Mouse (Mus musculus): Measurements from ENCODE around the gene Plxnc1.

The Plxnc1 gene

GRCm38 (mm10) chr10:94947386-94947785 lies 2.8 kb upstream of the Plxnc1 start:
- DNase-seq, result no peak

- DNase-seq, result peak; percentile 44 to 61
Measured at GRCm38 (mm10) chr10:94945206-94945711, 624 bp upstream of the Plxnc1 start.

GRCm38 (mm10) chr10:94943846-94944690 lies 567 bp downstream of the Plxnc1 start:
- peak; percentile 43 to 72 for DNase-seq

GRCm38 (mm10) chr10:94943401-94943845 lies 1.2 kb downstream of the Plxnc1 start:
- DNase-seq, result peak in 1 of 2 experiments; percentile 46

DNA sequence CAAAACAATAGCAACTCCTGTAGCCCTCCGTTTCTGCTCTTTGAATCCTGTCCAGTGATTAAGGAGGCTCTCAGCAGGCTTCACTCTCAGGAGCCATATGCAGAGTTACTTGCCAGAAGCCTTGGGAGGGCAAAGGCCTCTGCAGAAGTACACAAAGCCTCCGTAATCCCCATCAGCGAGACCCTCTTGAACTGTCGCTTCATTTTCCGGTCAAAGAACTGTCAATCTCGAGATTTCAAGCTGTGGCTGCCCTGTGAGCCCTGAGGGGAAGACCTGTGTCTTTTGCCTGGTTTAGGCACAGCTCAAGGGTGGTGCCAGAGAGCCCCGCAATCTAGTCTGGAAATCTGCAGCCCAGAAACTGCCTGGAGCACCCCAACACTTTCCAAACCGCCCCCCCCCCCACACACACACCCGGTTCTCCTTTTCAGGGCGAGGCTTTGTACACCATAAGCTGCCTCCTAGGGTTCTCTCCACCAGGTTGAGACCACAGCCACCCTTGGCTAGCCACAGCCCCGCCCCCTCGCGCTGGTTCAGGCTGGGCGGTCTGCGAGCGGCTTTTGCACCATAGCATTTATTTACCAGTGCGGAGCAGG lies 2.1 kb downstream of the Plxnc1 start:
- DNase-seq, result peak; percentile 34 to 38

DNA sequence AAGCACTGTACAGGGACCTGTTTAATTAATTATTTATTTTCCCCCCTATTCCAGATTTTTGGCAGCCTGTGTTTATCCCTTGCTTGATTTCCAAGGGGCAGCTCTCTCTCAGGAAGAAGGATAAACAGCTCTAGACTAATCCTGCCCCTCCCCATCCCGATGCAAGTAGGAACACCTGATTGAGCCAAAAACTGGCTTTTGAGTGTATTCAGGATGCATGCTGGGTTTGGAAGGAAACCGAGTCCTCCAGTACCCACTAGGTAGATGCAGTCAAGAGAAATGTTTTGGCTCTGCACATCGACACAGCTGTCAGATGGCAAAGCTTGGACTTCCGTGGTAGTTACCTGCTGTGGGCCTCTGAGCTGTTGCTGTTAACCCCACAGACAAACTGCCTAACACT lies 3.1 kb downstream of the Plxnc1 start:
- DNase-seq, result no peak

GRCm38 (mm10) chr10:94940786-94941185 lies 3.8 kb downstream of the Plxnc1 start:
- no peak for DNase-seq

- no peak for DNase-seq
Measured at GRCm38 (mm10) chr10:94940061-94940460, 4.6 kb downstream of the Plxnc1 start.

DNA sequence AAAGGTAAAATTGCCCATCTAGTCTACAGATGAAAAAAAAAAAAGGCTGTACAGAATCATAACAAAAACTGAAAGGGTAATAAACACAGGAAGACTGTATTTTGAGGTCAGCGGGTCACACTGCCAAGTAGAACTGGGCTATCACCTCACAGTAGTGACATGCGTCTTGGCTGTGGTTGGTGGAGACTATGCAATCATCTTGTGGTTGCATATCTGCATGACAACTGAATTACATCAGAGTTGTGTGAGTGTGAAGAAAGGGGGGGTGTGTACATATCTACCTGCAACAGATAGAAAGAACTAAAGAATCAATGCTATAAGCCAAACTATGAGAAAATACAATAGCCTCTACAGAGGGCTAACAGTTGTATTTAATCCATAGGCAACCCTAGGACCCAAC lies 5.7 kb downstream of the Plxnc1 start:
- no peak for DNase-seq

- no peak for DNase-seq
Measured at GRCm38 (mm10) chr10:94938320-94938719, 6.3 kb downstream of the Plxnc1 start.

DNA sequence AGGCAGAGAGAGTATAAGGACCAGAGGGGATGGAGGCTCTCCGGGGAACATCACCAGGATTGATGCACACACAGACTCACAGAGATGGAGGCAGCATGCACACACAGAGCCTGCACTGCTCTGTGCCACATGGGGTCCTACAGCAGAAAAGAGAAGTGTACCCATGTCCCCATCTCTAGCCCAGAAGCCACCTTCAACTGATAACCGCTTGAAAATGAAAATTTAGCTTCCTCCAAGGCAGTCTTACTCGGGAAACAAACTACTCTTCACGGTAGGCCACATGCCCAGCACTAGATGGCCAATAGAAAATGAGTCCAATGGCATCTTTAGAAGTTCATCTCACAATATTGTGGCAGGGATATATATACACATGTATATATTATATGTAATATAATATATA lies 9.4 kb downstream of the Plxnc1 start:
- no peak for DNase-seq

DNA sequence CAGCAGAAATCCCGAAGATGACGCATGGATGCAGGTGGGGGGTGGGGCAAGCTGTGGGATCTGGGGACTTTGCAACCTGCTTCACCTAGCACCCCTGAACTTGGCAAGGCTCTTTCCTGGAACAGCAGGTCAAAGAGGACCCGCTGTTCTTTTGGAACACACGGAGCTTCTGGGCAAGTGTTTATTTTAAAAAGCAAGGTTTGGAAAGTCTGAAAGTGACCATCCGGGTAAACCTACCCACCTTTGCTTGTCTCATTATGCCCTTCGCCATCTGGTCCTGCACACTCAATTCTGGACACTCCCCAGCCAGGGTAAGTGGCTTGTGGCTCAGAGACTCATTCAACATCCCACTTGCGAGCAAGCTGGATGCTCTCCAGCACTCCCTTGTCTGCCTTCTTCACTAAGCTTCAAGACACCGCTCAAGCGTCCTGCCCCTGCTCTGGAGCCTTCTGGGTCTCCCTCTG lies 10.5 kb downstream of the Plxnc1 start:
- peak; percentile 69 to 72 for DNase-seq

DNA sequence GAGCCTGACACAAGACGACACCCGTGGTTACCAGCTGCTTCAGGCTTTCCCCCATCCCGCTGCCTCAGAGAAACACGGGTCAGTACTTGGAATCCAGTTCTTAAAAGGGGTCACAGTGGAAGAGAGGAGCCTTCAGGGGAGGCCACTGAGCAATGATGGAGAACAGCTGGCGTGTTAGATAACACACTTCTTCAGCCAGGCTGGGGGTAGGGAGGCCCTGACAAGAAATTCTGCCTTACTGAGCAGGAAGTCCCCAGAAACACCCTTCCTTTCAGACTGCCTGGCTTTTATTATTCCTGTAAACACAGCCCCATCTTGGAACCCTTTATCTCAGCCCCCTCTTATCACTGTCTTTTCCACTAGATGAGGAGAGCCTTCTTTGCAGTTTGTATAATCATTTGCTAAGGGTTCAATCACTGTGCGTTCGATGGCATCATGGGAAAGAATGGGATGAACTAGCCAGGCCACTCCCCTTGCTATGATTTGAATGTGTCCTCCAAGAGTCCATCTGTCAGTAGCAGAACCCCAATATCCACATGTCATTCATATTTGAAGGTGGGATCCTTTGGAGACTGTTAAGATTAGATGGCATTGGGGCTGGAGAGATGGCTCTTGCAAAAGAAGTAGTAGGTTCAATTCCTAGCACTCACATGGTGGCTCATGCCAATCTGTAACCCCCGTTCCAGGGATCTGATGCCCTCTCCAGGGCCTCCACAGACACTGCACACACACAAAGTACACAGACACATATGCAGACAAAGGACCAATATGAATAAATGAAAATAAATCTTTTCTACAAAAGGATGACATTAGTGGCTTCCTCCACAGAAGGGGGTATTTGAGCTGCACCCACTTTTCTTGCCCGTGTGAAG lies 12.4 kb downstream of the Plxnc1 start:
- no peak for DNase-seq

DNA sequence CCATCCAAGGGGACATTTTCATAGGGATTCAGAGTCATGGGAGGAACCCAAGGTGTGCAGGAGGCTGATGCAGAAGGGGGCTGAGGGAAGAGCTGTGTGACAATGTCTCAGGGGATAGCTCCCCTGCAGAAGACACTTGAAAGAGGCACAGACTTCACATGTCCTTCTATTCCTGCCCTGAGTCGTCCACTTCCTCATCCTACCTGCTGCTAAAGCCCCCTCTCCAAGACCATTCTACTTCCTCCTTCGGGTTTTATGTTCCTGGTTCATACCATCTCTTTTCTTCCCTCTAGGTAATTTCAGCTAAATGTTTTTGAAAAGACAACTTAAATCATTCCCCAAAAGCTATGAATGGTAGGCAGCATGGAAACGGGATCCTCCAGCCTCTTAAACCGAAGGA lies 16.5 kb downstream of the Plxnc1 start:
- DNase-seq, result no peak

DNA sequence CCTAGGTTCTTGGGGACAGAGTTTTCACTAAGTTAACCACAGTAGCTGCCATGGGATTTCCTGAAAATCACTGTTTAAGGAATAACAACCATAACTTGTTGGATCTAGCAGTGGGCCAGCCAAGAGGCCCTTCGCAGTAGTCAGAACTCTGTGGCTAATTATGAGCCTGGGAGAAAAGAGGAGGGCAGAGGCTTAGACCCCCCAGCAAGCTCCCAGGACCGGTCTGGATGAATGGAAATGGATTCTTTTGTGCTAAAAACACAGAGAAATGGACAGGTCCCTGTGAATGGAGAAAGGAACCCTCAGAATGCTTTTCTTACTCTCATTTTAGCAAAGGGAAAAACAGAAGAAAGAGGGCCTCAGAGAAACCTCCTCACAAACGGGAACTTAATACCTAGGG lies 18.3 kb downstream of the Plxnc1 start:
- DNase-seq, result no peak

DNA sequence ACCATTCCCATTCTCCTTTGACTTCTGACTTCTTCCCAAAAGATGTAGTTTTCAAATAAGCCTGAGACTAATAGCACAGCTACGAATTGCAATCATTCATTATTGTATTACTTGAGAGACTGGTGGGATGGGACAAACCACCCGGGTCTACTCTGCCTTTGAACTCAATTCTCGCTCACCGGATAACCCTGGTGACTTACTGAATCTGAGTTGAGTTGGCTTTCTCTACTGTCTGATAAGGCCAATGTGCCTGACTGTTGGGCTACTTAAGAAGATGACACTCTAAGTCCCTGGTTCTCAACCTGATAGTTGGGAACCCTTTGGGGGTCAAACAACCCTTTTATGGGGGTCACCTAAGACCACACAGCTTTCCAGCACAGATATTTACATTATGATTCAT lies 19.8 kb downstream of the Plxnc1 start:
- no peak for DNase-seq

GRCm38 (mm10) chr10:94924450-94924849 lies 20.2 kb downstream of the Plxnc1 start:
- DNase-seq, result no peak

DNA sequence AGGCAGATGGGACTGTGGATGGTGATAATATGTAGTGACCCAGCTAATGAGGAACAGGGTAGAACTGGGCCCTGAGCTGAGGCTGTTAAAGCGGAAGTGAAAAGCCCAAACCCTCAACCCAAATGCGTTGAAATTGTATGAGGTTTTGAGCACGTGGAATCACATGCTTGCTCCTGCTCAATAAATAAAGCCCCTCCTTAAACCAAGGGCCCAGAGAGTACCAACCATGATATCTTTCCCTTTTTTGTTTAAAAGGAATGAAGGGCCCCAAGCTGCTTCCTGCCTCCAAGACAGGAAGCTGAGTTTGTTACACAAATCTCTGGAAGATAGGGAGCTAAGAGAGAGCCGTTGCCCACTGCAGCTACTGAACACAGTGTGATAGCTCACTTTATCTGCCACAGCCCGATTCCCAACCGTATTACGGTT lies 21.3 kb downstream of the Plxnc1 start:
- DNase-seq, result no peak

DNA sequence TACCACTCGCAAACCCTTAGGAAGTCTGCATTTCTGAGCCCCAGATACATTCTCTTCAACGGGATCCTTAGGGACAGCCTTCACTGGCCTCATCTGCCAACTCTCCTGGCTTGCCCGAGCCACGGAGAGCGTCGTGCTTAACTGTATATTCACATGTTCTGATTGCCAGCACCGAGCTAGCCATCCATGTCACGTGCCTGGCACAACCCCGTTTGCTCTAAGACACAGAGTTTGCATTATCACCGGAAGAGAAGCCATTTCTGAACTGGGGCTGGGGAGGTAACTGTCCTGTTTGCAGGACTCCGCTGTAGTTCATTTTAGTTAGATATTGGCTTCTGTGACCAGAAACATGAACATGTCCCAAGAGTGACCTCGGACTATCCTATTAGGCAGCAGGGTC lies 21.8 kb downstream of the Plxnc1 start:
- no peak for DNase-seq

DNA sequence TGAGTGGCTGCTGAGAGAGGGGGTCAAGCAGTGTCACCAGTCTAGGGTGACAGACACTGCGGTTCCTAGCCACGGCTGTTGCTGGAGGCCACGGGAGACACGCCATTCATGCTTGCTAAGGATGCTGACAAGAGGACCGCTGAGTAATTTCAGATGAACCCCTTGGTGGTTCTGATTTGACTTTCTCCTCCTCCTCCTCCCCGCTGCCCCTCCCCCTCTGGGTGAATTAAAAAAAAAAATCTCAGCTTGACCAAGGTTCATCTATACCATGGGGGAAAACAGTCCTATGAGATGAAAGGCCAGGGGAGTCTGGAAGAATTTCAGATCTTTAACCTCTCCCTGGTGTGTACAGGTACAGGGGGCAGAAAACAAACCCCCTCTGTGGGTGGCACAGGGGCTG lies 22.9 kb downstream of the Plxnc1 start:
- no peak for DNase-seq

GRCm38 (mm10) chr10:94920526-94920925 lies 24.1 kb downstream of the Plxnc1 start:
- no peak for DNase-seq

DNA sequence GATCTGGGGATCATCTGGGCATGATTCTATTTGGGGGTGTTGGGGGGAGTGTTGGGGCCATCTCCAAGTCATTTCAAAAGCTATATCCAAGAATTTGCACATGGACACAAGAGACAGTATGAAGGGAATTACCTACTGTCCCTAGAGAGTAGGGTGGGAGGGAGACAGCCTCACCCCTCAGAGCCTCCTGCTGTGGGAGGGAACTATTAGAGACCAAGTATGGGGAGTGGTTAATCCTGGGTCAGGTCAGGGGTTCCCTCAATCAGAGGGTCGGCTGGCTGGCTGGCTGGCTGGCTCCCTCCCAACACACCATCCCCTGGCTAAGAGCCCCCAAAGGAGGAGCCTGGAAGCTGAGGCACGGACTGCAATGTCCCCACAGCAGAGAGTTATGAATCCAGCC lies 24.7 kb downstream of the Plxnc1 start:
- DNase-seq, result no peak

DNA sequence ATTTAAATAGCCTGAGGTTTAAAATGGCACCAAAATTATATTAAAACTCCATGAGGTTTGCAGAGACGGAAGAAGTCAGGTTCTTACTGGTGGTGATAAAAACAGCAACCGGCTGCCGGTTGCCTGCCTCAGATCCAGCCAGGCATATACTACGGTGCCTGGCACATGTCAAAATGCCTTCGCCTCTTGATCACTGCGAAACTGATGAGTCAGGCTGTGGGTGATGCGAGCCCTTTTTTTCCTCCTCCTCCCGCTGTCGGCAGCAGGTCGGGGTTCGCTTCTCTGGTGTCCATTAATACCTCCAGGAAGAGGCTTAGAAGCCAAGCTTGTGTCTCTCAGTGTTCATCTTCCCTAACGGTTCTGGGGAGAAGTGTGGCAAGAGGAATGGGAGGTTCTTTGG lies 25.1 kb downstream of the Plxnc1 start:
- peak; percentile 70 to 74 for DNase-seq

Measured in cerebellum, adult 18-20 months (tissue).